ENCODE assay signal across 23 mouse cellular contexts in the genomic region with DNA sequence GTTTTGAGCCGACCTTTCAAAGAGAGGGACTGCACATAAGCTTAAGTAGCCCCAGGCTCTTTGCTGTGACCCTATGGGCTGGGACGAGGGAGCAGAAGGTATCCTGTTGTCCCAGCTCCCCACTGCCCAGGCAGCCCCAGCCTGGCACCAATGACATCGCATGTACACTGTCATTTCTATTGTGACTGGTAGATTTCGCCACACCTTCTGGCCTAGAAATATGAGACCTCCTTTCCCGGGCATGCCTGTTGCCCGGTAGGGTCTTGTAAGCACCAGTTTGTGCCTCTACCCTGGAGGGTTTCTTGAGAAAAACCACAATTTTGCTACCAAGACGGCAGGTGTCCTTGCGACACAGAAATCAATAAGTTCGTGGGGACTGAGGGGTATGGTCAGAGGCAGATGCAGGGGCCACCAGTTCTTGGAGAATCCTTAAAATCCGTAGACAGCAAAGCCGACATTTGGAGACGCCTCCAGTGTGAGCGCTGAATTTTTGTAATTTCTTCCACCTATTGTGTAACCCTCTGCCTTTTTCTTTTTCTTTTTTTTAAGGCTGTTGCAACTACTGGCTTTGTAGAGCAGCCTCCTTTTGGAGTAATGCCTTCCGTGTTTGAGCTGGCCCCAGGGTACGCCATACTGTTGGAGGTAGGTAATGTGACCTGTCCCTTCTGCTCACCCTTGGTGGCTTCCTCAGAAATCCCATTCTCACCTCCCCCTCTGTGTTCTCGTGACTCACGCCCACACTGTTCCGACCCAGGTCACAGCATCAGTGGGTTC. TPM values are rescaled to one million over a fixed set of nuclear protein-coding genes. Genes with fewer than 3 reads are reported as not detected.
DNase-seq lines count a peak whose midpoint lies in the region; ATAC-seq and TF ChIP-seq lines count a peak whose summit lies in the region.
"Had no signal": no experiment of that assay in that cellular context is flagged by ENCODE, and none has a peak within 500 bp of the region (broad histone marks: within the 10 kb centered on the region; RNA-seq: fewer than 3 reads in every experiment).

No protein-coding gene starts in this region.

- peak overlapping the region; percentile 37; the same call in 1 of the 2 replicates for H3K4me3 ChIP-seq in E14TG2a.4 (replicated peaks; ENCODE audit: low read length)
- H3K4me3 ChIP-seq: embryonic facial prominence, embryonic 15.5 days; erythroblast, embryonic 14.5 days; forebrain, embryonic 12.5 days; gastrocnemius, adult 2 months; heart, embryonic 12.5 days; hindbrain, embryonic 13.5 days had no signal

- TF ChIP-seq CTCF in E14TG2a.4 (conservative IDR thresholded peaks at IDR 0.05; ENCODE audit: low read length) = no peak

- ATAC-seq in frontal cortex, adult (ENCODE audit: low TSS enrichment) = peak; percentile 31; the same call in 1 of the 2 replicates
- peak; percentile 62 for ATAC-seq in megakaryocyte, adult 5-6 weeks (ENCODE audit: poor library complexity, severe bottlenecking)
- ATAC-seq: forebrain, embryonic 16.5 days; hindbrain, postnatal 0 days had no signal

- DNase-seq in frontal cortex, postnatal 36 days (ENCODE audit: low spot score in 2 of 2) = no peak
- DNase-seq in fat pad, adult 2 months (ENCODE audit: extremely low read depth, low read depth, low spot score) = peak; percentile 23
- no peak for DNase-seq in heart, postnatal 14 days
- no peak for DNase-seq in urinary bladder, postnatal 4 days (ENCODE audit: low spot score in 2 of 2)
- DNase-seq: adrenal gland, postnatal 10 days; cerebellum, adult 18-20 months; cerebellum, adult 9-11 months; cerebellum, postnatal 36 days; gastrocnemius, adult 2 months; gastrocnemius, postnatal 25 days; heart, postnatal 36 days; kidney, adult 11 months had no signal

- H3K36me3 ChIP-seq in E14TG2a.4 (ENCODE audit: insufficient read depth, low read length) = no peaks in the 10 kb centered on the region
- H3K36me3 ChIP-seq: embryonic facial prominence, embryonic 15.5 days; forebrain, embryonic 12.5 days; heart, embryonic 12.5 days; hindbrain, embryonic 13.5 days had no signal

- intact Hi-C loops in heart, postnatal 14 days (cut with DNase I) = no loop called here

- no peaks in the 10 kb centered on the region for H3K9me3 ChIP-seq in E14TG2a.4 (ENCODE audit: low read length)
- H3K9me3 ChIP-seq: embryonic facial prominence, embryonic 15.5 days; forebrain, embryonic 12.5 days; heart, embryonic 12.5 days; hindbrain, embryonic 13.5 days had no signal

- H3K4me1 ChIP-seq in E14TG2a.4 (replicated peaks; ENCODE audit: low read depth, low read length) = peaks cover 20% of the 10 kb centered on the region
- H3K4me1 ChIP-seq: embryonic facial prominence, embryonic 15.5 days; heart, embryonic 12.5 days had no signal

- peaks cover 3% of the 10 kb centered on the region for H3K27me3 ChIP-seq in E14TG2a.4 (ENCODE audit: insufficient read depth, low read length)
- H3K27me3 ChIP-seq: embryonic facial prominence, embryonic 15.5 days; forebrain, embryonic 12.5 days; heart, embryonic 12.5 days; hindbrain, embryonic 13.5 days had no signal

RNA-seq across cellular contexts. Expression of gene Dlec1, which starts 20.5 kb away (rescaled TPM):
- not detected in 2 replicates for total RNA-seq in megakaryocyte, adult 5-6 weeks (2015)
- not detected in 2 replicates for total RNA-seq in megakaryocyte, adult 5-6 weeks (2017)
- total RNA-seq in heart, postnatal 14 days (2021) = under 1 TPM; 0.34 to 0.65 TPM
- total RNA-seq: gastrocnemius, adult 2 months had no signal

RNA-seq across cellular contexts. Expression of gene Plcd1, which starts 29.5 kb away (rescaled TPM):
- total RNA-seq in megakaryocyte, adult 5-6 weeks (2015) = 0.16 and 0.87 TPM in 2 replicates
- total RNA-seq in megakaryocyte, adult 5-6 weeks (2017) = 0.26 and 0.53 TPM in 2 replicates
- 10 to 100 TPM; 14.2 to 18.6 TPM for total RNA-seq in heart, postnatal 14 days (2021)

RNA-seq across cellular contexts. Expression of gene Acaa1b, which starts 34.1 kb away (rescaled TPM):
- total RNA-seq in megakaryocyte, adult 5-6 weeks (2015) = 0.34 and 0.78 TPM in 2 replicates
- total RNA-seq in megakaryocyte, adult 5-6 weeks (2017) = not detected in 2 replicates
- 1 to 10 TPM; 1.3 to 2.6 TPM for total RNA-seq in heart, postnatal 14 days (2021)

RNA-seq across cellular contexts. Expression of gene Gm47289, which starts 36.2 kb away (rescaled TPM):
- not detected in 2 replicates for total RNA-seq in megakaryocyte, adult 5-6 weeks (2015)
- total RNA-seq in megakaryocyte, adult 5-6 weeks (2017) = not detected in 2 replicates
- not detected for total RNA-seq in heart, postnatal 14 days (2021)
- total RNA-seq: adrenal gland, postnatal 10 days; gastrocnemius, adult 2 months; gastrocnemius, postnatal 25 days; heart, adult 8-10 months; heart, postnatal 36 days; hindbrain, postnatal 0 days had no signal

Comparison
In these comparisons a context has a peak if more than half of its experiments do, and no peak if none do; other contexts are left out.
1. RNA of gene Plcd1, which starts 29.5 kb away (total RNA-seq): 14.2 to 18.6 TPM in heart, postnatal 14 days; 0.16 to 0.87 TPM in megakaryocyte, adult 5-6 weeks; every median in the first group is over 4 times any median in the second.